Mouse (Mus musculus): ENCODE data around the gene Myo5a.
"Not testable (repeated sequence)": the region's sequence is repeated elsewhere in the genome, so short reads cannot be mapped to it uniquely, and the experiment has no call there.

The Myo5a gene

GRCm38 (mm10) chr9:75238179-75238578, 167.4 kb downstream of the Myo5a start:
- no peaks in the 10 kb centered on the region for H3K36me3 ChIP-seq (ENCODE audit: control insufficient read depth, insufficient read depth, low read length, poor library complexity, severe bottlenecking)
- DNase-seq (ENCODE audit: low read depth, low spot score), result no peak
- H3K27me3 ChIP-seq (ENCODE audit: control insufficient read depth, insufficient read depth, low read length, poor library complexity, severe bottlenecking), result no peaks in the 10 kb centered on the region

GRCm38 (mm10) chr9:75243052-75243451, 172.2 kb downstream of the Myo5a start:
- H3K36me3 ChIP-seq (ENCODE audit: control insufficient read depth, insufficient read depth, low read length, poor library complexity, severe bottlenecking), result no peaks in the 10 kb centered on the region
- no peak for DNase-seq (ENCODE audit: low read depth, low spot score)
- no peaks in the 10 kb centered on the region for H3K27me3 ChIP-seq (ENCODE audit: control insufficient read depth, insufficient read depth, low read length, poor library complexity, severe bottlenecking)

GRCm38 (mm10) chr9:75243730-75244406, 173.1 kb downstream of the Myo5a start:
- no peaks in the 10 kb centered on the region for H3K36me3 ChIP-seq (ENCODE audit: control insufficient read depth, insufficient read depth, low read length, poor library complexity, severe bottlenecking)
- H3K27me3 ChIP-seq (ENCODE audit: control insufficient read depth, insufficient read depth, low read length, poor library complexity, severe bottlenecking), result no peaks in the 10 kb centered on the region
- DNase-seq (ENCODE audit: low read depth, low spot score), result no peak

GRCm38 (mm10) chr9:75244527-75244926, 173.7 kb downstream of the Myo5a start:
- DNase-seq (ENCODE audit: low read depth, low spot score), result no peak
- Histone ChIP-seq H3K27me3 (ENCODE audit: control insufficient read depth, insufficient read depth, low read length, poor library complexity, severe bottlenecking) (no peaks in the 10 kb centered on the region), H3K36me3 (ENCODE audit: control insufficient read depth, insufficient read depth, low read length, poor library complexity, severe bottlenecking) (no peaks in the 10 kb centered on the region)

GRCm38 (mm10) chr9:75246080-75246930, 175.5 kb downstream of the Myo5a start:
- H3K36me3 ChIP-seq (ENCODE audit: control insufficient read depth, insufficient read depth, low read length, poor library complexity, severe bottlenecking), result no peaks in the 10 kb centered on the region
- DNase-seq (ENCODE audit: low read depth, low spot score), result no peak
- H3K27me3 ChIP-seq (ENCODE audit: control insufficient read depth, insufficient read depth, low read length, poor library complexity, severe bottlenecking), result no peaks in the 10 kb centered on the region

- Histone ChIP-seq H3K27me3 (ENCODE audit: control insufficient read depth, insufficient read depth, low read length, poor library complexity, severe bottlenecking) (no peaks in the 10 kb centered on the region), H3K36me3 (ENCODE audit: control insufficient read depth, insufficient read depth, low read length, poor library complexity, severe bottlenecking) (no peaks in the 10 kb centered on the region)
- no peak for DNase-seq (ENCODE audit: low read depth, low spot score)
Observed at GRCm38 (mm10) chr9:75247870-75248269, 177.1 kb downstream of the Myo5a start.

GRCm38 (mm10) chr9:75248359-75248758, 177.5 kb downstream of the Myo5a start:
- no peaks in the 10 kb centered on the region for H3K36me3 ChIP-seq (ENCODE audit: control insufficient read depth, insufficient read depth, low read length, poor library complexity, severe bottlenecking)
- no peak for DNase-seq (ENCODE audit: low read depth, low spot score)

GRCm38 (mm10) chr9:75248874-75249273, 178.1 kb downstream of the Myo5a start:
- no peak for DNase-seq (ENCODE audit: low read depth, low spot score)
- Histone ChIP-seq H3K27me3 (ENCODE audit: control insufficient read depth, insufficient read depth, low read length, poor library complexity, severe bottlenecking) (no peaks in the 10 kb centered on the region), H3K36me3 (ENCODE audit: control insufficient read depth, insufficient read depth, low read length, poor library complexity, severe bottlenecking) (no peaks in the 10 kb centered on the region)

More at GRCm38 (mm10) chr9:75248359-75248758, 177.5 kb downstream of the Myo5a start:
- H3K27me3 ChIP-seq (ENCODE audit: control insufficient read depth, insufficient read depth, low read length, poor library complexity, severe bottlenecking), result no peaks in the 10 kb centered on the region

- H3K27me3 ChIP-seq (ENCODE audit: control insufficient read depth, insufficient read depth, low read length, poor library complexity, severe bottlenecking); H3K36me3 ChIP-seq (ENCODE audit: control insufficient read depth, insufficient read depth, low read length, poor library complexity, severe bottlenecking); DNase-seq (ENCODE audit: low read depth, low spot score): not testable (repeated sequence)
Observed at GRCm38 (mm10) chr9:75253158-75253557, 182.3 kb downstream of the Myo5a start.

- Histone ChIP-seq H3K27me3 (ENCODE audit: control insufficient read depth, insufficient read depth, low read length, poor library complexity, severe bottlenecking) (no peaks in the 10 kb centered on the region; the same call in 1 of the 2 replicates), H3K36me3 (ENCODE audit: control insufficient read depth, insufficient read depth, low read length, poor library complexity, severe bottlenecking) (no peaks in the 10 kb centered on the region)
- no peak for DNase-seq (ENCODE audit: low read depth, low spot score)
Observed at GRCm38 (mm10) chr9:75253766-75254165, 183.0 kb downstream of the Myo5a start.

GRCm38 (mm10) chr9:75254196-75254955, 183.6 kb downstream of the Myo5a start:
- DNase-seq (ENCODE audit: low read depth, low spot score), result peak; percentile 16
- Histone ChIP-seq H3K36me3 (ENCODE audit: control insufficient read depth, insufficient read depth, low read length, poor library complexity, severe bottlenecking) (no peaks in the 10 kb centered on the region), H3K27me3 (ENCODE audit: control insufficient read depth, insufficient read depth, low read length, poor library complexity, severe bottlenecking) (no peaks in the 10 kb centered on the region; the same call in 1 of the 2 replicates)

- peak; percentile 59 for DNase-seq (ENCODE audit: low read depth, low spot score)
- Histone ChIP-seq H3K36me3 (ENCODE audit: control insufficient read depth, insufficient read depth, low read length, poor library complexity, severe bottlenecking) (no peaks in the 10 kb centered on the region), H3K27me3 (ENCODE audit: control insufficient read depth, insufficient read depth, low read length, poor library complexity, severe bottlenecking) (no peaks in the 10 kb centered on the region; the same call in 1 of the 2 replicates)
Observed at GRCm38 (mm10) chr9:75255820-75256545, 185.2 kb downstream of the Myo5a start.

GRCm38 (mm10) chr9:75258792-75259191, 188.0 kb downstream of the Myo5a start:
- DNase-seq (ENCODE audit: low read depth, low spot score), result no peak
- Histone ChIP-seq H3K27me3 (ENCODE audit: control insufficient read depth, insufficient read depth, low read length, poor library complexity, severe bottlenecking) (no peaks in the 10 kb centered on the region; the same call in 1 of the 2 replicates), H3K36me3 (ENCODE audit: control insufficient read depth, insufficient read depth, low read length, poor library complexity, severe bottlenecking) (no peaks in the 10 kb centered on the region)

- H3K36me3 ChIP-seq (ENCODE audit: control insufficient read depth, insufficient read depth, low read length, poor library complexity, severe bottlenecking), result no peaks in the 10 kb centered on the region
- DNase-seq (ENCODE audit: low read depth, low spot score), result peak; percentile 49
- H3K27me3 ChIP-seq (ENCODE audit: control insufficient read depth, insufficient read depth, low read length, poor library complexity, severe bottlenecking), result no peaks in the 10 kb centered on the region; the same call in 1 of the 2 replicates
Observed at GRCm38 (mm10) chr9:75259656-75260055, 188.8 kb downstream of the Myo5a start.

Data from splenic B cell, adult 2 months (primary cell).